Mouse (Mus musculus): ENCODE data around the gene Fam163a. TPM values are rescaled to one million over a fixed set of nuclear protein-coding genes. Genes with fewer than 3 reads are reported as not detected.
"Not testable (repeated sequence)": the region's sequence is repeated elsewhere in the genome, so short reads cannot be mapped to it uniquely, and the experiment has no call there.

The Fam163a gene
- 7.8 and 9.8 TPM in 2 replicates for polyA plus RNA-seq (2014; fragmentation: Nextera tagmentation; extraction: Ambion mirVana)

GRCm38 (mm10) chr1:156204656-156205131, at the start of gene Fam163a:
TSS of gene Fam163a (minus strand) at chr1:156205026.
- under 1% methylated on average over 37 of the region's 44 CpGs for WGBS
- H3K27me3 ChIP-seq (replicated peaks; ENCODE audit: control insufficient read depth, insufficient read depth, low read length) = peaks cover 55% of the 10 kb centered on the region

GRCm38 (mm10) chr1:156251096-156251495, 46.3 kb upstream of the Fam163a start:
- DNase-seq (ENCODE audit: low spot score); H3K36me3 ChIP-seq (ENCODE audit: control insufficient read depth, insufficient read depth, low read length); H3K27me3 ChIP-seq (replicated peaks; ENCODE audit: control insufficient read depth, insufficient read depth, low read length); ATAC-seq (replicated peaks; ENCODE audit: low FRiP score, low TSS enrichment, low read depth); H3K9me3 ChIP-seq (ENCODE audit: control insufficient read depth, low read length); H3K4me2 ChIP-seq (ENCODE audit: low read length); H3K9ac ChIP-seq (ENCODE audit: low read length); H3K4me1 ChIP-seq (replicated peaks; ENCODE audit: control insufficient read depth, insufficient read depth, low read length); H3K4me3 ChIP-seq (ENCODE audit: low read depth, low read length); H3K27ac ChIP-seq (ENCODE audit: low read depth): not testable (repeated sequence)
- 77% methylated on average over 4 of the region's 4 CpGs for WGBS

More at GRCm38 (mm10) chr1:156204656-156205131, at the start of gene Fam163a:
- Histone ChIP-seq H3K4me1 (replicated peaks; ENCODE audit: control insufficient read depth, insufficient read depth, low read length) (peaks cover 8% of the 10 kb centered on the region; the same call in 1 of the 2 replicates), H3K36me3 (ENCODE audit: control insufficient read depth, insufficient read depth, low read length) (no peaks in the 10 kb centered on the region), H3K9me3 (ENCODE audit: control insufficient read depth, low read length) (no peaks in the 10 kb centered on the region), H3K27ac (ENCODE audit: low read depth) (peak within 1 kb of the TSS; percentile 40), H3K4me3 (ENCODE audit: low read depth, low read length) (peak within 1 kb of the TSS; percentile 40), H3K9ac (ENCODE audit: low read length) (peak within 1 kb of the TSS; percentile 42), H3K4me2 (ENCODE audit: low read length) (peak within 1 kb of the TSS; percentile 71)
- DNase-seq (ENCODE audit: low spot score) (peak; percentile 71), ATAC-seq (replicated peaks; ENCODE audit: low FRiP score, low TSS enrichment, low read depth) (0 out of 2 replicates have a peak, but pooled peaks have one; percentile 65)

GRCm38 (mm10) chr1:156247893-156248292, 43.1 kb upstream of the Fam163a start:
- Histone ChIP-seq H3K36me3 (ENCODE audit: control insufficient read depth, insufficient read depth, low read length) (no peaks in the 10 kb centered on the region), H3K9me3 (ENCODE audit: control insufficient read depth, low read length) (no peaks in the 10 kb centered on the region), H3K4me2 (ENCODE audit: low read length) (no peak overlapping the region), H3K4me1 (replicated peaks; ENCODE audit: control insufficient read depth, insufficient read depth, low read length) (no peaks in the 10 kb centered on the region), H3K9ac (ENCODE audit: low read length) (no peak overlapping the region), H3K4me3 (ENCODE audit: low read depth, low read length) (no peak overlapping the region), H3K27ac (ENCODE audit: low read depth) (no peak overlapping the region), H3K27me3 (replicated peaks; ENCODE audit: control insufficient read depth, insufficient read depth, low read length) (no peaks in the 10 kb centered on the region)
- ATAC-seq (replicated peaks; ENCODE audit: low FRiP score, low TSS enrichment, low read depth) (no peak), DNase-seq (ENCODE audit: low spot score) (no peak)
- 51% methylated on average over 3 of the region's 3 CpGs for WGBS

GRCm38 (mm10) chr1:156241713-156242348, 37.0 kb upstream of the Fam163a start:
- no peak overlapping the region for H3K27ac ChIP-seq (ENCODE audit: low read depth)
- no peak overlapping the region for H3K4me2 ChIP-seq (ENCODE audit: low read length)
- H3K36me3 ChIP-seq (ENCODE audit: control insufficient read depth, insufficient read depth, low read length) = no peaks in the 10 kb centered on the region
- no peak for ATAC-seq (replicated peaks; ENCODE audit: low FRiP score, low TSS enrichment, low read depth)
- H3K4me3 ChIP-seq (ENCODE audit: low read depth, low read length) = no peak overlapping the region
- H3K9ac ChIP-seq (ENCODE audit: low read length) = no peak overlapping the region
- H3K9me3 ChIP-seq (ENCODE audit: control insufficient read depth, low read length) = no peaks in the 10 kb centered on the region
- H3K27me3 ChIP-seq (replicated peaks; ENCODE audit: control insufficient read depth, insufficient read depth, low read length) = no peaks in the 10 kb centered on the region
- 8% methylated on average over 14 of the region's 14 CpGs for WGBS
- peak; percentile 76 for DNase-seq (ENCODE audit: low spot score)
- H3K4me1 ChIP-seq (replicated peaks; ENCODE audit: control insufficient read depth, insufficient read depth, low read length) = no peaks in the 10 kb centered on the region

- H3K4me3 ChIP-seq (ENCODE audit: low read depth, low read length) = no peak overlapping the region
- H3K36me3 ChIP-seq (ENCODE audit: control insufficient read depth, insufficient read depth, low read length) = no peaks in the 10 kb centered on the region
- no peak overlapping the region for H3K27ac ChIP-seq (ENCODE audit: low read depth)
- no peak overlapping the region for H3K4me2 ChIP-seq (ENCODE audit: low read length)
- ATAC-seq (replicated peaks; ENCODE audit: low FRiP score, low TSS enrichment, low read depth) = no peak
- H3K4me1 ChIP-seq (replicated peaks; ENCODE audit: control insufficient read depth, insufficient read depth, low read length) = no peaks in the 10 kb centered on the region
- DNase-seq (ENCODE audit: low spot score) = no peak
- WGBS = 41% methylated on average over 2 of the region's 2 CpGs
- no peaks in the 10 kb centered on the region for H3K27me3 ChIP-seq (replicated peaks; ENCODE audit: control insufficient read depth, insufficient read depth, low read length)
- H3K9me3 ChIP-seq (ENCODE audit: control insufficient read depth, low read length) = no peaks in the 10 kb centered on the region
- H3K9ac ChIP-seq (ENCODE audit: low read length) = no peak overlapping the region
Measured at GRCm38 (mm10) chr1:156241035-156241434, 36.2 kb upstream of the Fam163a start.

- Histone ChIP-seq H3K27me3 (replicated peaks; ENCODE audit: control insufficient read depth, insufficient read depth, low read length) (no peaks in the 10 kb centered on the region), H3K4me2 (ENCODE audit: low read length) (0 out of 2 replicates have a peak overlapping the region, but pooled peaks have one; percentile 24), H3K27ac (ENCODE audit: low read depth) (0 out of 2 replicates have a peak overlapping the region, but pooled peaks have one; percentile 58), H3K9ac (ENCODE audit: low read length) (no peak overlapping the region), H3K9me3 (ENCODE audit: control insufficient read depth, low read length) (no peaks in the 10 kb centered on the region), H3K36me3 (ENCODE audit: control insufficient read depth, insufficient read depth, low read length) (no peaks in the 10 kb centered on the region), H3K4me3 (ENCODE audit: low read depth, low read length) (no peak overlapping the region), H3K4me1 (replicated peaks; ENCODE audit: control insufficient read depth, insufficient read depth, low read length) (peaks cover 10% of the 10 kb centered on the region)
- ATAC-seq (replicated peaks; ENCODE audit: low FRiP score, low TSS enrichment, low read depth) (0 out of 2 replicates have a peak, but pooled peaks have one; percentile 12), DNase-seq (ENCODE audit: low spot score) (no peak)
- WGBS = 86% methylated on average over 6 of the region's 6 CpGs
Measured at GRCm38 (mm10) chr1:156231122-156231521, 26.3 kb upstream of the Fam163a start.

- H3K27me3 ChIP-seq (replicated peaks; ENCODE audit: control insufficient read depth, insufficient read depth, low read length) = no peaks in the 10 kb centered on the region
- WGBS = 25% methylated on average over 9 of the region's 9 CpGs
- H3K27ac ChIP-seq (ENCODE audit: low read depth) = peak overlapping the region; percentile 58; the same call in 1 of the 2 replicates
- H3K36me3 ChIP-seq (ENCODE audit: control insufficient read depth, insufficient read depth, low read length) = no peaks in the 10 kb centered on the region
- ATAC-seq (replicated peaks; ENCODE audit: low FRiP score, low TSS enrichment, low read depth) (peak; percentile 79), DNase-seq (ENCODE audit: low spot score) (peak; percentile 76)
- H3K4me2 ChIP-seq (ENCODE audit: low read length) = peak overlapping the region; percentile 24; the same call in 1 of the 2 replicates
- H3K4me3 ChIP-seq (ENCODE audit: low read depth, low read length) = no peak overlapping the region
- no peak overlapping the region for H3K9ac ChIP-seq (ENCODE audit: low read length)
- H3K9me3 ChIP-seq (ENCODE audit: control insufficient read depth, low read length) = no peaks in the 10 kb centered on the region
- H3K4me1 ChIP-seq (replicated peaks; ENCODE audit: control insufficient read depth, insufficient read depth, low read length) = peaks cover 10% of the 10 kb centered on the region
Measured at GRCm38 (mm10) chr1:156230339-156231089, 25.7 kb upstream of the Fam163a start.

GRCm38 (mm10) chr1:156229448-156229847, 24.6 kb upstream of the Fam163a start:
- WGBS = 32% methylated on average over 7 of the region's 7 CpGs

More at GRCm38 (mm10) chr1:156229448-156229847, 24.6 kb upstream of the Fam163a start:
- Histone ChIP-seq H3K4me3 (ENCODE audit: low read depth, low read length) (no peak overlapping the region), H3K27ac (ENCODE audit: low read depth) (no peak overlapping the region), H3K9me3 (ENCODE audit: control insufficient read depth, low read length) (no peaks in the 10 kb centered on the region), H3K27me3 (replicated peaks; ENCODE audit: control insufficient read depth, insufficient read depth, low read length) (no peaks in the 10 kb centered on the region), H3K9ac (ENCODE audit: low read length) (no peak overlapping the region), H3K4me1 (replicated peaks; ENCODE audit: control insufficient read depth, insufficient read depth, low read length) (peaks cover 10% of the 10 kb centered on the region), H3K36me3 (ENCODE audit: control insufficient read depth, insufficient read depth, low read length) (no peaks in the 10 kb centered on the region), H3K4me2 (ENCODE audit: low read length) (no peak overlapping the region)
- DNase-seq (ENCODE audit: low spot score) (peak; percentile 71), ATAC-seq (replicated peaks; ENCODE audit: low FRiP score, low TSS enrichment, low read depth) (no peak)

Data from intestine, embryonic 14.5 days (tissue).